Mouse (Mus musculus): ENCODE measurements around the gene Acap1. TPM values are rescaled to one million over a fixed set of nuclear protein-coding genes. Genes with fewer than 3 reads are reported as not detected.
A peak's percentile ranks its signal among the peaks of the same experiment; 100 is the strongest.
"Not testable (repeated sequence)": the region's sequence is repeated elsewhere in the genome, so short reads cannot be mapped to it uniquely, and the experiment has no call there.

The Acap1 gene
- polyA plus RNA-seq, 1 experiment from 2014 or later: 2.1 TPM

- Histone ChIP-seq H3K27me3 (ENCODE audit: control insufficient read depth, insufficient read depth, low read depth, low read length) (no peaks in the 10 kb centered on the region), H3K36me3 (ENCODE audit: control insufficient read depth, insufficient read depth, low read length) (peaks cover 40% of the 10 kb centered on the region), H3K9ac (ENCODE audit: low read length) (no peak overlapping the region), H3K4me1 (replicated peaks; ENCODE audit: control insufficient read depth, insufficient read depth, low read length) (peaks cover 35% of the 10 kb centered on the region), H3K4me3 (ENCODE audit: low read length) (no peak overlapping the region), H3K4me2 (ENCODE audit: low read depth, low read length) (no peak overlapping the region), H3K9me3 (ENCODE audit: control insufficient read depth, low read length) (no peaks in the 10 kb centered on the region), H3K27ac (ENCODE audit: low read length) (no peak overlapping the region)
- no peak for ATAC-seq (ENCODE audit: low read depth)
- WGBS: 79% methylated on average over 8 of the region's 8 CpGs
Measured at GRCm38 (mm10) chr11:69917379-69917948, 22.1 kb upstream of the Acap1 start.

DNA sequence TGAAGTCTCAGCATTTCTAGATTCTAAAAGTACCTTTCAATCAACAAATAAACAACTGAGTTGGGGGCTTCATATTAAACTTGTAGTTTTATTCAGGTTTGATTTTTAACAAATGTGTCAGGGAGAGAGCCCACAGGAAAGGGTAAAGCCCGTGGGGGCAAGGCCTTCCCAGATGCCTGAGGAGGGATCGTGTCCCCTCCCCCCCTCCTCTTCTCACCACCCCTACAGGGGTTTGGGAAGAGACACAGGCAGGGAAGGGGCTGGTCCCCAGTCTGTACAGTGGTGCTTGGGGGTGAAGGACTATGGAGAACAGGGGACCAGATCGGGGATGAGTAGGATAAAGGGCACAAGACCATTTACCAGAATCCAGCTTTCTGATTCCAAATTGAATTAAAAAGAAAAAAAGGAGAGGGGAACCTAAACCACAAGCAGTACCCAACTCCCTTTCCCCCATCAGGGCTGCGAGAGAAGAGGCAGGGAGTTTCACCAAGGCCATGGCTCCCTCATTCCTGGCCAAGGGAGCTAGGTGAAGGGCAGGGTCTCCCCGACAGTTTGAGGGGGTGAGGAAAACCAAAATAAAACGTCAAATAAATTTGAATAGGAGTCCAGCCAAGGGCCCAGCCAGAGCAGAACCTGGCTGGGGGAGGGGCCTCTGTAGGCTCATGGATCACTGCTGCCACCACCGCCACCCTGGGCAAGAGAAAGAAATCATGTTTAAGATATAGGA, 21.5 kb upstream of the Acap1 start:
- not testable (repeated sequence) for ATAC-seq (ENCODE audit: low read depth); H3K4me2 ChIP-seq (ENCODE audit: low read depth, low read length); H3K9me3 ChIP-seq (ENCODE audit: control insufficient read depth, low read length); H3K4me3 ChIP-seq (ENCODE audit: low read length); H3K9ac ChIP-seq (ENCODE audit: low read length); H3K27me3 ChIP-seq (ENCODE audit: control insufficient read depth, insufficient read depth, low read depth, low read length); H3K27ac ChIP-seq (ENCODE audit: low read length)
- WGBS: 53% methylated on average over 7 of the region's 7 CpGs
- peaks cover 47% of the 10 kb centered on the region for H3K36me3 ChIP-seq (ENCODE audit: control insufficient read depth, insufficient read depth, low read length)
- H3K4me1 ChIP-seq (replicated peaks; ENCODE audit: control insufficient read depth, insufficient read depth, low read length): peaks cover 32% of the 10 kb centered on the region

GRCm38 (mm10) chr11:69915667-69916627, 20.6 kb upstream of the Acap1 start:
- Histone ChIP-seq H3K9me3 (ENCODE audit: control insufficient read depth, low read length) (no peaks in the 10 kb centered on the region), H3K4me3 (ENCODE audit: low read length) (no peak overlapping the region), H3K9ac (ENCODE audit: low read length) (no peak overlapping the region), H3K27ac (ENCODE audit: low read length) (no peak overlapping the region), H3K4me2 (ENCODE audit: low read depth, low read length) (no peak overlapping the region), H3K36me3 (ENCODE audit: control insufficient read depth, insufficient read depth, low read length) (peaks cover 55% of the 10 kb centered on the region), H3K4me1 (replicated peaks; ENCODE audit: control insufficient read depth, insufficient read depth, low read length) (peaks cover 32% of the 10 kb centered on the region), H3K27me3 (ENCODE audit: control insufficient read depth, insufficient read depth, low read depth, low read length) (no peaks in the 10 kb centered on the region)
- no peak for ATAC-seq (ENCODE audit: low read depth)
- WGBS: 53% methylated on average over 5 of the region's 5 CpGs

- Histone ChIP-seq H3K9ac (ENCODE audit: low read length) (peak overlapping the region; percentile 85), H3K9me3 (ENCODE audit: control insufficient read depth, low read length) (no peaks in the 10 kb centered on the region), H3K4me3 (ENCODE audit: low read length) (peak overlapping the region; percentile 98), H3K4me1 (replicated peaks; ENCODE audit: control insufficient read depth, insufficient read depth, low read length) (peaks cover 32% of the 10 kb centered on the region), H3K27me3 (ENCODE audit: control insufficient read depth, insufficient read depth, low read depth, low read length) (no peaks in the 10 kb centered on the region), H3K4me2 (ENCODE audit: low read depth, low read length) (peak overlapping the region; percentile 93), H3K36me3 (ENCODE audit: control insufficient read depth, insufficient read depth, low read length) (peaks cover 64% of the 10 kb centered on the region), H3K27ac (ENCODE audit: low read length) (no peak overlapping the region)
- no peak for ATAC-seq (ENCODE audit: low read depth)
- WGBS: 29% methylated on average over 9 of the region's 9 CpGs
Measured at GRCm38 (mm10) chr11:69914917-69915430, 19.6 kb upstream of the Acap1 start.

- peak overlapping the region; percentile 85 for H3K9ac ChIP-seq (ENCODE audit: low read length)
- ATAC-seq (ENCODE audit: low read depth): no peak; the same call in 1 of the 2 replicates
- H3K4me2 ChIP-seq (ENCODE audit: low read depth, low read length): peak overlapping the region; percentile 93
- H3K27me3 ChIP-seq (ENCODE audit: control insufficient read depth, insufficient read depth, low read depth, low read length): no peaks in the 10 kb centered on the region
- peak overlapping the region; percentile 82 for H3K27ac ChIP-seq (ENCODE audit: low read length)
- peaks cover 29% of the 10 kb centered on the region for H3K4me1 ChIP-seq (replicated peaks; ENCODE audit: control insufficient read depth, insufficient read depth, low read length)
- no peaks in the 10 kb centered on the region for H3K9me3 ChIP-seq (ENCODE audit: control insufficient read depth, low read length)
- under 1% methylated on average over 17 of the region's 17 CpGs for WGBS
- peaks cover 67% of the 10 kb centered on the region for H3K36me3 ChIP-seq (ENCODE audit: control insufficient read depth, insufficient read depth, low read length)
- peak overlapping the region; percentile 98 for H3K4me3 ChIP-seq (ENCODE audit: low read length)
Measured at GRCm38 (mm10) chr11:69914372-69914764, 19.0 kb upstream of the Acap1 start.

GRCm38 (mm10) chr11:69913554-69914371, 18.4 kb upstream of the Acap1 start, which contains the start of gene Gps2:
Gene Gps2, plus strand, starts transcription at chr11:69913888.
- Histone ChIP-seq H3K4me2 (ENCODE audit: low read depth, low read length) (peak within 1 kb of the TSS; percentile 93), H3K4me3 (ENCODE audit: low read length) (peak within 1 kb of the TSS; percentile 98), H3K9me3 (ENCODE audit: control insufficient read depth, low read length) (no peaks in the 10 kb centered on the region), H3K27ac (ENCODE audit: low read length) (peak within 1 kb of the TSS; percentile 82), H3K36me3 (ENCODE audit: control insufficient read depth, insufficient read depth, low read length) (peaks cover 68% of the 10 kb centered on the region), H3K4me1 (replicated peaks; ENCODE audit: control insufficient read depth, insufficient read depth, low read length) (peaks cover 23% of the 10 kb centered on the region), H3K9ac (ENCODE audit: low read length) (peak within 1 kb of the TSS; percentile 85), H3K27me3 (ENCODE audit: control insufficient read depth, insufficient read depth, low read depth, low read length) (no peaks in the 10 kb centered on the region)
- WGBS: 2% methylated on average over 57 of the region's 61 CpGs
- ATAC-seq (ENCODE audit: low read depth): peak; percentile 90

- ATAC-seq (ENCODE audit: low read depth): peak; percentile 5; the same call in 1 of the 2 replicates
- no peaks in the 10 kb centered on the region for H3K27me3 ChIP-seq (ENCODE audit: control insufficient read depth, insufficient read depth, low read depth, low read length)
- WGBS: 65% methylated on average over 15 of the region's 15 CpGs
Measured at GRCm38 (mm10) chr11:69912716-69913530, 17.6 kb upstream of the Acap1 start.

GRCm38 (mm10) chr11:69911701-69912100, 16.4 kb upstream of the Acap1 start:
- ATAC-seq (ENCODE audit: low read depth): no peak
- H3K9me3 ChIP-seq (ENCODE audit: control insufficient read depth, low read length): no peaks in the 10 kb centered on the region
- no peak overlapping the region for H3K9ac ChIP-seq (ENCODE audit: low read length)
- peaks cover 21% of the 10 kb centered on the region for H3K4me1 ChIP-seq (replicated peaks; ENCODE audit: control insufficient read depth, insufficient read depth, low read length)
- H3K36me3 ChIP-seq (ENCODE audit: control insufficient read depth, insufficient read depth, low read length): peaks cover 74% of the 10 kb centered on the region
- H3K27ac ChIP-seq (ENCODE audit: low read length): no peak overlapping the region
- WGBS: 88% methylated on average over 6 of the region's 6 CpGs
- no peak overlapping the region for H3K4me3 ChIP-seq (ENCODE audit: low read length)
- no peak overlapping the region for H3K4me2 ChIP-seq (ENCODE audit: low read depth, low read length)
- no peaks in the 10 kb centered on the region for H3K27me3 ChIP-seq (ENCODE audit: control insufficient read depth, insufficient read depth, low read depth, low read length)

More at GRCm38 (mm10) chr11:69912716-69913530, 17.6 kb upstream of the Acap1 start:
- peak overlapping the region; percentile 93 for H3K4me2 ChIP-seq (ENCODE audit: low read depth, low read length)
- H3K9me3 ChIP-seq (ENCODE audit: control insufficient read depth, low read length): no peaks in the 10 kb centered on the region
- peaks cover 70% of the 10 kb centered on the region for H3K36me3 ChIP-seq (ENCODE audit: control insufficient read depth, insufficient read depth, low read length)
- H3K4me1 ChIP-seq (replicated peaks; ENCODE audit: control insufficient read depth, insufficient read depth, low read length): peaks cover 21% of the 10 kb centered on the region
- H3K4me3 ChIP-seq (ENCODE audit: low read length): peak overlapping the region; percentile 98
- H3K9ac ChIP-seq (ENCODE audit: low read length): peak overlapping the region; percentile 85
- H3K27ac ChIP-seq (ENCODE audit: low read length): peak overlapping the region; percentile 82

Measured in lung, embryonic 16.5 days (tissue).